Comparison of ENCODE assay signal across 25 mouse cellular contexts in genomic region chr10:67898949-67899675, GRCm38 (mm10). TPM values are rescaled to one million over a fixed set of nuclear protein-coding genes. Genes with fewer than 3 reads are reported as not detected.
DNase-seq lines count a peak whose midpoint lies in the region; ATAC-seq and TF ChIP-seq lines count a peak whose summit lies in the region.
"Had no signal": no experiment of that assay in that cellular context is flagged by ENCODE, and none has a peak within 500 bp of the region (broad histone marks: within the 10 kb centered on the region; RNA-seq: fewer than 3 reads in every experiment).

No protein-coding gene starts in this region.

- no peak overlapping the region for H3K9ac ChIP-seq in kidney, embryonic 15.5 days
- H3K9ac ChIP-seq: embryonic facial prominence, embryonic 13.5 days; limb, embryonic 15.5 days; liver, embryonic 15.5 days; midbrain, embryonic 13.5 days; stomach, embryonic 15.5 days had no signal

- H3K9me3 ChIP-seq in kidney, embryonic 15.5 days (replicated peaks): no peaks in the 10 kb centered on the region
- H3K9me3 ChIP-seq: embryonic facial prominence, embryonic 13.5 days; hindbrain, embryonic 10.5 days; limb, embryonic 15.5 days; liver, embryonic 15.5 days; midbrain, embryonic 13.5 days; stomach, embryonic 15.5 days had no signal

- ATAC-seq in kidney, embryonic 15.5 days (replicated peaks; ENCODE audit: low FRiP score): no peak
- ATAC-seq: hindbrain, postnatal 0 days; intestine, postnatal 0 days; midbrain, embryonic 13.5 days had no signal

- no peak overlapping the region for H3K4me2 ChIP-seq in kidney, embryonic 15.5 days
- H3K4me2 ChIP-seq: embryonic facial prominence, embryonic 13.5 days; limb, embryonic 15.5 days; liver, embryonic 15.5 days; midbrain, embryonic 13.5 days; stomach, embryonic 15.5 days had no signal

- no peak overlapping the region for H3K4me3 ChIP-seq in left cerebral cortex, adult 2 months
- H3K4me3 ChIP-seq in kidney, embryonic 15.5 days (replicated peaks): no peak overlapping the region
- H3K4me3 ChIP-seq in cerebellum, adult 2 months (replicated peaks; ENCODE audit: insufficient read depth, low read depth, low read length): no peak overlapping the region
- H3K4me3 ChIP-seq: embryonic facial prominence, embryonic 13.5 days; hindbrain, embryonic 10.5 days; limb, embryonic 15.5 days; liver, embryonic 15.5 days; midbrain, embryonic 13.5 days; stomach, embryonic 15.5 days had no signal

- no peaks in the 10 kb centered on the region for H3K36me3 ChIP-seq in kidney, embryonic 15.5 days
- H3K36me3 ChIP-seq: embryonic facial prominence, embryonic 13.5 days; hindbrain, embryonic 10.5 days; limb, embryonic 15.5 days; liver, embryonic 15.5 days; midbrain, embryonic 13.5 days; stomach, embryonic 15.5 days had no signal

- no peaks in the 10 kb centered on the region for H3K27me3 ChIP-seq in kidney, embryonic 15.5 days
- no peaks in the 10 kb centered on the region for H3K27me3 ChIP-seq in cerebellum, adult 2 months (ENCODE audit: control insufficient read depth, insufficient read depth, low read length)
- H3K27me3 ChIP-seq: embryonic facial prominence, embryonic 13.5 days; limb, embryonic 15.5 days; liver, embryonic 15.5 days; stomach, embryonic 15.5 days had no signal

- H3K27ac ChIP-seq in left cerebral cortex, adult 2 months: peak overlapping the region; percentile 76
- no peak overlapping the region for H3K27ac ChIP-seq in kidney, embryonic 15.5 days
- no peak overlapping the region for H3K27ac ChIP-seq in cerebellum, adult 2 months (ENCODE audit: insufficient read depth, low read length)
- H3K27ac ChIP-seq: embryonic facial prominence, embryonic 13.5 days; hindbrain, embryonic 10.5 days; hindbrain, postnatal 0 days; limb, embryonic 15.5 days; liver, embryonic 15.5 days; midbrain, embryonic 13.5 days; stomach, embryonic 15.5 days had no signal

- intact Hi-C loops in left cerebral cortex, adult 2 months (cut with DNase I): no loop called here

- no peaks in the 10 kb centered on the region for H3K4me1 ChIP-seq in kidney, embryonic 15.5 days
- H3K4me1 ChIP-seq in cerebellum, adult 2 months (ENCODE audit: control insufficient read depth, insufficient read depth, low read length): peaks cover 12% of the 10 kb centered on the region
- H3K4me1 ChIP-seq: embryonic facial prominence, embryonic 13.5 days; hindbrain, embryonic 10.5 days; limb, embryonic 15.5 days; liver, embryonic 15.5 days; stomach, embryonic 15.5 days had no signal

- TF ChIP-seq CTCF in left cerebral cortex, adult 2 months (IDR thresholded peaks at IDR 0.05): no peak
- TF ChIP-seq CTCF in cerebellum, adult 2 months (IDR thresholded peaks at IDR 0.05; ENCODE audit: borderline replicate concordance, insufficient read depth, low read depth, low read length): no peak

- WGBS in large intestine, adult 2 months: 42% methylated on average over 4 of the region's 4 CpGs
- 60% methylated on average over 4 of the region's 4 CpGs for WGBS in kidney, embryonic 15.5 days
- WGBS in cerebellum, adult 2 months: 82% methylated on average over 4 of the region's 4 CpGs

- TF ChIP-seq POLR2A in cerebellum, adult 2 months (IDR thresholded peaks at IDR 0.05; ENCODE audit: borderline replicate concordance, insufficient read depth, low read length): no peak

- no peak for DNase-seq in left cerebral cortex, adult 2 months (ENCODE audit: extremely low spot score in 1 of 2, low spot score in 2 of 2)
- DNase-seq in left cerebral cortex, adult 18-20 months (ENCODE audit: low spot score in 2 of 2): no peak
- peak; percentile 69 for DNase-seq in MN1 (ENCODE audit: low spot score)
- DNase-seq in adrenal gland, postnatal 14 days: peak; percentile 28
- DNase-seq in large intestine, adult 2 months (ENCODE audit: low read depth, low spot score): peak; percentile 11
- DNase-seq in cerebellum, adult 2 months: no peak
- no peak for DNase-seq in thymus, postnatal 14 days
- DNase-seq: cerebellum, adult 11 months; cerebellum, postnatal 14 days; gastrocnemius, postnatal 10 days; kidney, postnatal 25 days; lung, postnatal 14 days; right cerebral cortex, postnatal 14 days; thymus, adult 18-20 months had no signal

RNA-seq across cellular contexts. Expression of gene Zfp365, which starts 13.3 kb away (rescaled TPM):
- 100 to 1,000 TPM; 456 to 474 TPM for total RNA-seq in left cerebral cortex, adult 2 months (2021)
- total RNA-seq in left cerebral cortex, adult 18-20 months (2021): 100 to 1,000 TPM; 431 to 445 TPM
- total RNA-seq in adrenal gland, postnatal 14 days (2021): 2.0 and 2.4 TPM in 2 replicates
- 0.15 and 0.27 TPM in 2 replicates for polyA plus RNA-seq in large intestine, adult 2 months (2012; rRNA removed)
- 0.88 and 0.95 TPM in 2 replicates for polyA plus RNA-seq in kidney, embryonic 15.5 days (2015; fragmentation: Nextera tagmentation; extraction: Ambion mirVana)
- 32.2 and 39.7 TPM in 2 replicates for polyA plus RNA-seq in cerebellum, adult 2 months (2012; rRNA removed)
- total RNA-seq: megakaryocyte, adult 5-6 weeks; MEL had no signal

Comparison
In these comparisons a context has a peak if more than half of its experiments do, and no peak if none do; other contexts are left out.
1. DNase-seq: peak in MN1 (single experiment), adrenal gland, postnatal 14 days (single experiment) and large intestine, adult 2 months (single experiment); none in left cerebral cortex, adult 2 months (0 of 2), left cerebral cortex, adult 18-20 months (0 of 2), cerebellum, adult 2 months (0 of 2) and thymus, postnatal 14 days (single experiment).
2. RNA of gene Zfp365, which starts 13.3 kb away (total RNA-seq): 456 to 474 TPM in left cerebral cortex, adult 2 months and 431 to 445 TPM in left cerebral cortex, adult 18-20 months; 2.0 to 2.4 TPM in adrenal gland, postnatal 14 days; every median in the first group is over 100 times any median in the second.